Mouse (Mus musculus): ENCODE results near the gene Zfp503.

DNA sequence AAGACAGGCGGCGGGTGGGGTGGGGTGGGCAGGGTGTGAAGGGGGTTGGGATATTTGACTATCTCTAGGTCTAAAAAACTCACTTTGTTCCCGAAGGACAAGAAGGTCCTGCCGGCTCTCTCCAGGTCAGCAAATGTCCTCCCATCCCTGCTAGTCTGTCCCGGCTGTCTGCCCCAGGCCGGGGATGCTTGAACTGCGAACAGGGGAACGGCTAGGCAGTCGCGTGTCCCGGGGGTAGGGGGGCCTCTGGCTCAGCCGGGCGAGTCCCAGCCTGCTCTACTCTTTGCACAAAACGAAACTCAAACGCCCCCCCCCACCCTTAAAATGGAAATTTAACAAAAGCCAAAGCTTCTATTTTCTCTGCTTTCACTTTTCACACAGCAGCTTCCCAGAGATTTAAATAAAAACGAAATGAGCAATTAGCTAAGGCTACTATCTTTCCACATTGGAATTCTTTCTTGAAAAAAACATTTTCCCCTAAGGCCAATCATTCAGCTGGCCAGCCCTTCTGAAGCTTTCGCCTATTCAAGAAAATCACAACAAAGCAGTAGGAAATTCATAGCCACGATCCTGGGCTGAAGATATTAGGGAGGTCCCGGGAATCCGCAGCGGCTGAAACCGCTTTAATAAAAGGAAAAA, 6.0 kb downstream of the Zfp503 start:
- TF ChIP-seq TAL1 (IDR thresholded peaks at IDR 0.05; ENCODE audit: low read length) (no peak), GATA1 (IDR thresholded peaks at IDR 0.05; ENCODE audit: low read length) (no peak)

All from erythroblast, embryonic 14.5 days (primary cell).